Mouse (Mus musculus): Measurements from ENCODE around the gene Eml1. TPM values are rescaled to one million over a fixed set of nuclear protein-coding genes. Genes with fewer than 3 reads are reported as not detected.

The Eml1 gene
- polyA plus RNA-seq, 1 experiment from 2014 or later, result 58.4 TPM

GRCm38 (mm10) chr12:108529214-108529613 is 158.5 kb downstream of the Eml1 start:
- Histone ChIP-seq H3K4me2 (replicated peaks) (no peak overlapping the region), H3K36me3 (peaks cover 24% of the 10 kb centered on the region), H3K27me3 (no peaks in the 10 kb centered on the region), H3K4me3 (no peak overlapping the region), H3K4me1 (no peaks in the 10 kb centered on the region), H3K9ac (no peak overlapping the region), H3K27ac (no peak overlapping the region), H3K9me3 (no peaks in the 10 kb centered on the region)
- 49% methylated on average over 8 of the region's 8 CpGs for WGBS
- no peak for ATAC-seq (ENCODE audit: insufficient number of reproducible peaks, insufficient read depth, low FRiP score, low TSS enrichment)

- 88% methylated on average over 11 of the region's 11 CpGs for WGBS
- H3K9me3 ChIP-seq, result no peaks in the 10 kb centered on the region
- H3K4me2 ChIP-seq (replicated peaks), result no peak overlapping the region
- H3K9ac ChIP-seq, result no peak overlapping the region
- H3K4me3 ChIP-seq, result no peak overlapping the region
- H3K27me3 ChIP-seq, result no peaks in the 10 kb centered on the region
- H3K27ac ChIP-seq, result no peak overlapping the region
- peaks cover 40% of the 10 kb centered on the region for H3K36me3 ChIP-seq
- no peaks in the 10 kb centered on the region for H3K4me1 ChIP-seq
- no peak for ATAC-seq (ENCODE audit: insufficient number of reproducible peaks, insufficient read depth, low FRiP score, low TSS enrichment)
These were observed 163.7 kb downstream of the Eml1 start for GRCm38 (mm10) chr12:108534484-108534883.

GRCm38 (mm10) chr12:108536461-108536860 is 165.7 kb downstream of the Eml1 start:
- Histone ChIP-seq H3K27me3 (no peaks in the 10 kb centered on the region), H3K9me3 (no peaks in the 10 kb centered on the region), H3K27ac (no peak overlapping the region), H3K4me2 (replicated peaks) (no peak overlapping the region), H3K36me3 (peaks cover 42% of the 10 kb centered on the region), H3K4me1 (no peaks in the 10 kb centered on the region), H3K9ac (no peak overlapping the region), H3K4me3 (no peak overlapping the region)
- 71% methylated on average over 10 of the region's 10 CpGs for WGBS
- ATAC-seq (ENCODE audit: insufficient number of reproducible peaks, insufficient read depth, low FRiP score, low TSS enrichment), result no peak

GRCm38 (mm10) chr12:108541088-108541487 is 170.3 kb downstream of the Eml1 start:
- no peak for ATAC-seq (ENCODE audit: insufficient number of reproducible peaks, insufficient read depth, low FRiP score, low TSS enrichment)
- Histone ChIP-seq H3K27me3 (0 out of 2 replicates have a peak, but pooled peaks cover 5% of the 10 kb centered on the region), H3K27ac (no peak overlapping the region), H3K9ac (no peak overlapping the region), H3K4me1 (no peaks in the 10 kb centered on the region), H3K4me3 (no peak overlapping the region), H3K9me3 (no peaks in the 10 kb centered on the region), H3K36me3 (peaks cover 30% of the 10 kb centered on the region), H3K4me2 (replicated peaks) (no peak overlapping the region)
- WGBS, result 21% methylated on average over 6 of the region's 6 CpGs

- H3K9me3 ChIP-seq, result no peaks in the 10 kb centered on the region
- no peak overlapping the region for H3K4me2 ChIP-seq (replicated peaks)
- H3K4me3 ChIP-seq, result no peak overlapping the region
- no peaks in the 10 kb centered on the region for H3K36me3 ChIP-seq
- no peak for ATAC-seq (ENCODE audit: insufficient number of reproducible peaks, insufficient read depth, low FRiP score, low TSS enrichment)
- 0 out of 2 replicates have a peak overlapping the region, but pooled peaks have one; percentile 8 for H3K27ac ChIP-seq
- H3K4me1 ChIP-seq, result peaks cover 7% of the 10 kb centered on the region; the same call in 1 of the 2 replicates
- H3K27me3 ChIP-seq, result 0 out of 2 replicates have a peak, but pooled peaks cover 5% of the 10 kb centered on the region
- WGBS, result 20% methylated on average over 10 of the region's 10 CpGs
- H3K9ac ChIP-seq, result no peak overlapping the region
These were observed 175.9 kb downstream of the Eml1 start for GRCm38 (mm10) chr12:108546508-108547153.

GRCm38 (mm10) chr12:108547251-108547875 is 176.6 kb downstream of the Eml1 start:
- Histone ChIP-seq H3K27me3 (0 out of 2 replicates have a peak, but pooled peaks cover 5% of the 10 kb centered on the region), H3K9ac (no peak overlapping the region), H3K4me3 (no peak overlapping the region), H3K4me2 (replicated peaks) (no peak overlapping the region), H3K36me3 (no peaks in the 10 kb centered on the region), H3K4me1 (peaks cover 7% of the 10 kb centered on the region; the same call in 1 of the 2 replicates), H3K27ac (0 out of 2 replicates have a peak overlapping the region, but pooled peaks have one; percentile 8), H3K9me3 (no peaks in the 10 kb centered on the region)
- no peak for ATAC-seq (ENCODE audit: insufficient number of reproducible peaks, insufficient read depth, low FRiP score, low TSS enrichment)
- 66% methylated on average over 15 of the region's 15 CpGs for WGBS

- 87% methylated on average over 7 of the region's 7 CpGs for WGBS
- no peak overlapping the region for H3K9ac ChIP-seq
These were observed 181.0 kb downstream of the Eml1 start for GRCm38 (mm10) chr12:108551731-108552130.

GRCm38 (mm10) chr12:108553079-108553478 is 182.3 kb downstream of the Eml1 start:
- Histone ChIP-seq H3K4me1 (peaks cover 25% of the 10 kb centered on the region), H3K9me3 (no peaks in the 10 kb centered on the region), H3K36me3 (no peaks in the 10 kb centered on the region), H3K9ac (no peak overlapping the region), H3K27ac (no peak overlapping the region), H3K4me3 (no peak overlapping the region), H3K4me2 (replicated peaks) (no peak overlapping the region), H3K27me3 (no peaks in the 10 kb centered on the region)
- 46% methylated on average over 6 of the region's 6 CpGs for WGBS
- ATAC-seq (ENCODE audit: insufficient number of reproducible peaks, insufficient read depth, low FRiP score, low TSS enrichment), result no peak

More at GRCm38 (mm10) chr12:108551731-108552130, 181.0 kb downstream of the Eml1 start:
- H3K36me3 ChIP-seq, result no peaks in the 10 kb centered on the region
- H3K27me3 ChIP-seq, result no peaks in the 10 kb centered on the region
- peaks cover 14% of the 10 kb centered on the region for H3K4me1 ChIP-seq
- no peak for ATAC-seq (ENCODE audit: insufficient number of reproducible peaks, insufficient read depth, low FRiP score, low TSS enrichment)
- H3K4me2 ChIP-seq (replicated peaks), result no peak overlapping the region
- no peaks in the 10 kb centered on the region for H3K9me3 ChIP-seq
- H3K4me3 ChIP-seq, result no peak overlapping the region
- no peak overlapping the region for H3K27ac ChIP-seq

GRCm38 (mm10) chr12:108554120-108554841 is 183.5 kb downstream of the Eml1 start, which contains the start of gene Evl:
Gene Evl (plus strand): TSS chr12:108554720.
- ATAC-seq (ENCODE audit: insufficient number of reproducible peaks, insufficient read depth, low FRiP score, low TSS enrichment), result peak; percentile 86
- Histone ChIP-seq H3K9ac (peak within 1 kb of the TSS; percentile 95), H3K4me3 (peak within 1 kb of the TSS; percentile 98)

GRCm38 (mm10) chr12:108554861-108555556 is 184.3 kb downstream of the Eml1 start:
- peak overlapping the region; percentile 91 for H3K27ac ChIP-seq
- H3K27me3 ChIP-seq, result no peaks in the 10 kb centered on the region
- peak overlapping the region; percentile 59 for H3K4me2 ChIP-seq (replicated peaks)
- H3K36me3 ChIP-seq, result no peaks in the 10 kb centered on the region
- ATAC-seq (ENCODE audit: insufficient number of reproducible peaks, insufficient read depth, low FRiP score, low TSS enrichment), result peak; percentile 18; the same call in 1 of the 2 replicates
- peak overlapping the region; percentile 98 for H3K4me3 ChIP-seq
- no peaks in the 10 kb centered on the region for H3K9me3 ChIP-seq
- H3K4me1 ChIP-seq, result peaks cover 34% of the 10 kb centered on the region
- WGBS, result under 1% methylated on average over 84 of the region's 100 CpGs
- H3K9ac ChIP-seq, result peak overlapping the region; percentile 95

More at GRCm38 (mm10) chr12:108554120-108554841, 183.5 kb downstream of the Eml1 start, which contains the start of gene Evl:
- no peaks in the 10 kb centered on the region for H3K36me3 ChIP-seq
- H3K27ac ChIP-seq, result peak within 1 kb of the TSS; percentile 91
- no peaks in the 10 kb centered on the region for H3K27me3 ChIP-seq
- H3K4me2 ChIP-seq (replicated peaks), result peak within 1 kb of the TSS; percentile 59
- 2% methylated on average over 50 of the region's 50 CpGs for WGBS
- peaks cover 34% of the 10 kb centered on the region for H3K4me1 ChIP-seq
- H3K9me3 ChIP-seq, result no peaks in the 10 kb centered on the region

- no peaks in the 10 kb centered on the region for H3K36me3 ChIP-seq
- H3K27ac ChIP-seq, result no peak overlapping the region
- H3K9ac ChIP-seq, result no peak overlapping the region
- H3K4me3 ChIP-seq, result no peak overlapping the region
- no peak for ATAC-seq (ENCODE audit: insufficient number of reproducible peaks, insufficient read depth, low FRiP score, low TSS enrichment)
- no peaks in the 10 kb centered on the region for H3K27me3 ChIP-seq
- no peaks in the 10 kb centered on the region for H3K9me3 ChIP-seq
- H3K4me1 ChIP-seq, result peaks cover 33% of the 10 kb centered on the region
- H3K4me2 ChIP-seq (replicated peaks), result peak overlapping the region; percentile 15; the same call in 1 of the 2 replicates
These were observed 187.4 kb downstream of the Eml1 start for GRCm38 (mm10) chr12:108558194-108558593.
